Mouse (Mus musculus): Measurements from ENCODE around the gene Gm20715. TPM values are rescaled to one million over a fixed set of nuclear protein-coding genes. Genes with fewer than 3 reads are reported as not detected.

The Gm20715 gene
- polyA plus RNA-seq, 1 experiment from 2014 or later: not detected

- WGBS: 88% methylated on average over 3 of the region's 3 CpGs
- no peak for ATAC-seq (replicated peaks; ENCODE audit: extremely low read depth, insufficient read depth, low FRiP score)
Observed at GRCm38 (mm10) chr7:6372993-6373392, 37.1 kb upstream of the Gm20715 start.

DNA sequence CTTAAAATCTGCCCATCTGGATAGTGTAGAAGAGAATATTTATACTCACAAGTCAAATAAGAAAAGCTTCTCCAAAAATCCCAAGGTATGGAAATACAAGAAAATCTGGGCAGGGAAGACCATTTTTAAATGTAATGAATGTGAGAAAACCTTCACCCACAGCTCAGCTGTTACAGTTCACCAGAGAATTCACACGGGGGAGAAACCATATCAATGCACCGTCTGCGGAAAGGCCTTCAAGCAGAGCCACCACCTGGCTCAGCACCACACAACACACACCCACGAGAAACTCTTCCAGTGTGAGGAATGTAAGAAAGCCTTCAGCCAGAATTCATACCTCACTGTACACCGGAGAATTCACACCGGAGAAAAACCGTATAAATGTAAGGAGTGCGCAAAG, 31.6 kb upstream of the Gm20715 start:
- Histone ChIP-seq H3K9ac (ENCODE audit: low read length) (no peak overlapping the region), H3K27me3 (ENCODE audit: control insufficient read depth, insufficient read depth, low read length) (no peaks in the 10 kb centered on the region), H3K36me3 (ENCODE audit: control insufficient read depth, insufficient read depth) (no peaks in the 10 kb centered on the region), H3K9me3 (replicated peaks; ENCODE audit: control insufficient read depth, low read length) (no peaks in the 10 kb centered on the region), H3K4me2 (ENCODE audit: low read depth, low read length) (no peak overlapping the region), H3K27ac (ENCODE audit: low read length) (no peak overlapping the region), H3K4me1 (ENCODE audit: control insufficient read depth, insufficient read depth, low read length) (peaks cover 7% of the 10 kb centered on the region), H3K4me3 (ENCODE audit: low read length) (no peak overlapping the region)
- 77% methylated on average over 8 of the region's 8 CpGs for WGBS
- no peak for ATAC-seq (replicated peaks; ENCODE audit: extremely low read depth, insufficient read depth, low FRiP score)

More at GRCm38 (mm10) chr7:6372993-6373392, 37.1 kb upstream of the Gm20715 start:
- Histone ChIP-seq H3K27ac (ENCODE audit: low read length) (no peak overlapping the region), H3K9me3 (replicated peaks; ENCODE audit: control insufficient read depth, low read length) (no peaks in the 10 kb centered on the region), H3K9ac (ENCODE audit: low read length) (no peak overlapping the region), H3K4me1 (ENCODE audit: control insufficient read depth, insufficient read depth, low read length) (no peaks in the 10 kb centered on the region), H3K4me3 (ENCODE audit: low read length) (no peak overlapping the region), H3K4me2 (ENCODE audit: low read depth, low read length) (no peak overlapping the region), H3K36me3 (ENCODE audit: control insufficient read depth, insufficient read depth) (no peaks in the 10 kb centered on the region), H3K27me3 (ENCODE audit: control insufficient read depth, insufficient read depth, low read length) (no peaks in the 10 kb centered on the region)

- ATAC-seq (replicated peaks; ENCODE audit: extremely low read depth, insufficient read depth, low FRiP score): no peak
- Histone ChIP-seq H3K27ac (ENCODE audit: low read length) (no peak overlapping the region), H3K9ac (ENCODE audit: low read length) (no peak overlapping the region), H3K27me3 (ENCODE audit: control insufficient read depth, insufficient read depth, low read length) (no peaks in the 10 kb centered on the region), H3K4me2 (ENCODE audit: low read depth, low read length) (no peak overlapping the region), H3K36me3 (ENCODE audit: control insufficient read depth, insufficient read depth) (no peaks in the 10 kb centered on the region), H3K4me3 (ENCODE audit: low read length) (no peak overlapping the region), H3K9me3 (replicated peaks; ENCODE audit: control insufficient read depth, low read length) (no peaks in the 10 kb centered on the region), H3K4me1 (ENCODE audit: control insufficient read depth, insufficient read depth, low read length) (peaks cover 16% of the 10 kb centered on the region)
- 81% methylated on average over 2 of the region's 2 CpGs for WGBS
Observed at GRCm38 (mm10) chr7:6381431-6381830, 28.6 kb upstream of the Gm20715 start.

- Histone ChIP-seq H3K36me3 (ENCODE audit: control insufficient read depth, insufficient read depth) (0 out of 2 replicates have a peak, but pooled peaks cover 3% of the 10 kb centered on the region), H3K4me3 (ENCODE audit: low read length) (peak within 1 kb of the TSS; percentile 74), H3K9me3 (replicated peaks; ENCODE audit: control insufficient read depth, low read length) (no peaks in the 10 kb centered on the region), H3K27ac (ENCODE audit: low read length) (peak within 1 kb of the TSS; percentile 61), H3K27me3 (ENCODE audit: control insufficient read depth, insufficient read depth, low read length) (no peaks in the 10 kb centered on the region), H3K4me2 (ENCODE audit: low read depth, low read length) (peak within 1 kb of the TSS; percentile 88), H3K4me1 (ENCODE audit: control insufficient read depth, insufficient read depth, low read length) (peaks cover 16% of the 10 kb centered on the region), H3K9ac (ENCODE audit: low read length) (peak within 1 kb of the TSS; percentile 83)
- WGBS: 0% methylated on average over 28 of the region's 28 CpGs
- peak; percentile 98 for ATAC-seq (replicated peaks; ENCODE audit: extremely low read depth, insufficient read depth, low FRiP score)
Observed at GRCm38 (mm10) chr7:6383044-6383455, 27.0 kb upstream of the Gm20715 start, which contains the start of gene Zfp28. TSS of gene Zfp28 (plus strand) at chr7:6383295.

GRCm38 (mm10) chr7:6384011-6384410, 26.1 kb upstream of the Gm20715 start:
- Histone ChIP-seq H3K9me3 (replicated peaks; ENCODE audit: control insufficient read depth, low read length) (no peaks in the 10 kb centered on the region), H3K9ac (ENCODE audit: low read length) (peak overlapping the region; percentile 83), H3K36me3 (ENCODE audit: control insufficient read depth, insufficient read depth) (peaks cover 6% of the 10 kb centered on the region), H3K27ac (ENCODE audit: low read length) (no peak overlapping the region), H3K4me3 (ENCODE audit: low read length) (peak overlapping the region; percentile 74), H3K27me3 (ENCODE audit: control insufficient read depth, insufficient read depth, low read length) (no peaks in the 10 kb centered on the region), H3K4me2 (ENCODE audit: low read depth, low read length) (peak overlapping the region; percentile 88), H3K4me1 (ENCODE audit: control insufficient read depth, insufficient read depth, low read length) (peaks cover 16% of the 10 kb centered on the region)
- 59% methylated on average over 8 of the region's 8 CpGs for WGBS
- ATAC-seq (replicated peaks; ENCODE audit: extremely low read depth, insufficient read depth, low FRiP score): no peak

- H3K27ac ChIP-seq (ENCODE audit: low read length): no peak overlapping the region
- H3K4me1 ChIP-seq (ENCODE audit: control insufficient read depth, insufficient read depth, low read length): peaks cover 16% of the 10 kb centered on the region
- H3K9ac ChIP-seq (ENCODE audit: low read length): no peak overlapping the region
- no peak overlapping the region for H3K4me2 ChIP-seq (ENCODE audit: low read depth, low read length)
- ATAC-seq (replicated peaks; ENCODE audit: extremely low read depth, insufficient read depth, low FRiP score): no peak
- no peaks in the 10 kb centered on the region for H3K27me3 ChIP-seq (ENCODE audit: control insufficient read depth, insufficient read depth, low read length)
- WGBS: 82% methylated on average over 7 of the region's 8 CpGs
- no peaks in the 10 kb centered on the region for H3K9me3 ChIP-seq (replicated peaks; ENCODE audit: control insufficient read depth, low read length)
- peaks cover 14% of the 10 kb centered on the region for H3K36me3 ChIP-seq (ENCODE audit: control insufficient read depth, insufficient read depth)
- H3K4me3 ChIP-seq (ENCODE audit: low read length): no peak overlapping the region
Observed at GRCm38 (mm10) chr7:6386995-6387394, 23.1 kb upstream of the Gm20715 start.

DNA sequence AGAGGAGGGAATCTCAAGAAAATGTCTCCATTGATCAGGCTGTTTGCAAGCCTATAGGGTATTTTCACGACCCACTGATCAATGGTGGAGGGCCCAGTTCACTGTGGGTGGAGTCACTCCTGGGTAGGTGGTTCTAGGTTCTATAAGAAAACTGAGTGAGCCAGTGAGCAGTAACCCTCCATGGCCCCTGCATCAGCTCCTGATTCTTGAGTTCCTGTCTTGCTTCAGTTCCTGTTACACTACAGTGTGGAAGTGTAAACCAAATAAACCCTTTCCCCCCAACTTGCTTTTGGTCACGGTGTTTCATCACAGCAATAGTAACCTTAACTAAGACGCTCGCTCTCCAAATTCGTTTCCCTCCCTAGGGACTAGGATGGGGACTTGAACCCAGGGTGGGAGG, 21.1 kb upstream of the Gm20715 start:
- no peaks in the 10 kb centered on the region for H3K27me3 ChIP-seq (ENCODE audit: control insufficient read depth, insufficient read depth, low read length)
- no peak overlapping the region for H3K27ac ChIP-seq (ENCODE audit: low read length)
- no peak overlapping the region for H3K4me2 ChIP-seq (ENCODE audit: low read depth, low read length)
- ATAC-seq (replicated peaks; ENCODE audit: extremely low read depth, insufficient read depth, low FRiP score): no peak
- H3K9ac ChIP-seq (ENCODE audit: low read length): no peak overlapping the region
- 79% methylated on average over 5 of the region's 5 CpGs for WGBS
- no peak overlapping the region for H3K4me3 ChIP-seq (ENCODE audit: low read length)
- peaks cover 3% of the 10 kb centered on the region for H3K4me1 ChIP-seq (ENCODE audit: control insufficient read depth, insufficient read depth, low read length)
- 0 out of 2 replicates have a peak, but pooled peaks cover 2% of the 10 kb centered on the region for H3K9me3 ChIP-seq (replicated peaks; ENCODE audit: control insufficient read depth, low read length)
- peaks cover 32% of the 10 kb centered on the region for H3K36me3 ChIP-seq (ENCODE audit: control insufficient read depth, insufficient read depth)

- H3K9ac ChIP-seq (ENCODE audit: low read length): no peak overlapping the region
- H3K4me2 ChIP-seq (ENCODE audit: low read depth, low read length): no peak overlapping the region
- H3K27ac ChIP-seq (ENCODE audit: low read length): no peak overlapping the region
- no peaks in the 10 kb centered on the region for H3K4me1 ChIP-seq (ENCODE audit: control insufficient read depth, insufficient read depth, low read length)
- peaks cover 37% of the 10 kb centered on the region for H3K36me3 ChIP-seq (ENCODE audit: control insufficient read depth, insufficient read depth)
- no peaks in the 10 kb centered on the region for H3K27me3 ChIP-seq (ENCODE audit: control insufficient read depth, insufficient read depth, low read length)
- H3K4me3 ChIP-seq (ENCODE audit: low read length): no peak overlapping the region
- WGBS: 69% methylated on average over 5 of the region's 5 CpGs
- H3K9me3 ChIP-seq (replicated peaks; ENCODE audit: control insufficient read depth, low read length): 0 out of 2 replicates have a peak, but pooled peaks cover 2% of the 10 kb centered on the region
- ATAC-seq (replicated peaks; ENCODE audit: extremely low read depth, insufficient read depth, low FRiP score): no peak
Observed at GRCm38 (mm10) chr7:6389449-6389848, 20.6 kb upstream of the Gm20715 start.

- H3K36me3 ChIP-seq (ENCODE audit: control insufficient read depth, insufficient read depth): peaks cover 20% of the 10 kb centered on the region
Observed at GRCm38 (mm10) chr7:6397996-6398975, 11.8 kb upstream of the Gm20715 start, which contains the start of gene Smim17. TSS of gene Smim17 (plus strand) at chr7:6398715.

More at GRCm38 (mm10) chr7:6397996-6398975, 11.8 kb upstream of the Gm20715 start, which contains the start of gene Smim17:
- H3K4me2 ChIP-seq (ENCODE audit: low read depth, low read length): peak within 1 kb of the TSS; percentile 89
- H3K27me3 ChIP-seq (ENCODE audit: control insufficient read depth, insufficient read depth, low read length): no peaks in the 10 kb centered on the region
- H3K27ac ChIP-seq (ENCODE audit: low read length): no peak within 1 kb of the TSS
- 25% methylated on average over 25 of the region's 25 CpGs for WGBS
- peak within 1 kb of the TSS; percentile 66 for H3K4me3 ChIP-seq (ENCODE audit: low read length)
- ATAC-seq (replicated peaks; ENCODE audit: extremely low read depth, insufficient read depth, low FRiP score): no peak; the same call in 1 of the 2 replicates
- H3K4me1 ChIP-seq (ENCODE audit: control insufficient read depth, insufficient read depth, low read length): peaks cover 7% of the 10 kb centered on the region
- 0 out of 2 replicates have a peak, but pooled peaks cover 2% of the 10 kb centered on the region for H3K9me3 ChIP-seq (replicated peaks; ENCODE audit: control insufficient read depth, low read length)
- peak within 1 kb of the TSS; percentile 73 for H3K9ac ChIP-seq (ENCODE audit: low read length)
